Mouse (Mus musculus): ENCODE data around the gene Aldh3b3. TPM values are rescaled to one million over a fixed set of nuclear protein-coding genes. Genes with fewer than 3 reads are reported as not detected.
A peak's percentile ranks its signal among the peaks of the same experiment; 100 is the strongest.

The Aldh3b3 gene
- polyA plus RNA-seq (2014; fragmentation: Nextera tagmentation; extraction: Ambion mirVana): not detected in 2 replicates

DNA sequence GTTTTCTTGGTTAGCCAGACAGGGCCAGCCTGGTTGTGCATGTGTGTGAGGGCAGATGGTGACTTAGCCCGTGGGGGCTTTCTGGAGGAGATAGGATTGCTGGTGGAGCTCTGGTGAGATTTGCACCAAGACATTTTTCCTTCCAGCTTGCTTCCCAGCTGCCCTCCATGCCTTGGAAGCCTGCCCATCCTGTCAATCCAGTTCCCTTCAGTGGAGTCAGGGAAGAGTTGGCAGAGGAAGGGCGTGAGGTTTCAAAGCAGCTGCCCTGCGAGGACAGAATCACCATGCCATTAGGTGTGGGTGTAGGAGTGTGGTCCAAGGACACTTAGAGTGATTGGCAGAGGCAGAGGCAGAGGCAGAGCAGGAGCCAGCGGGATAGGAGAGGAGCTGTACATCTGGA is at the start of gene Aldh3b3:
Gene Aldh3b3 (plus strand): TSS at position 176 of the 400 bp plus-strand sequence.
- Histone ChIP-seq H3K4me1 (ENCODE audit: control insufficient read depth in 2 of 2, insufficient read depth in 2 of 2, low read length in 2 of 2) (peaks cover 0 to 6% of the 10 kb centered on the region in 2 experiments; a peak in 1 of 4 replicates), H3K4me3 (ENCODE audit: control insufficient read depth in 1 of 2, insufficient read depth in 1 of 2, low read depth in 1 of 2, low read length in 2 of 2) (no peak within 1 kb of the TSS), H3K9ac (ENCODE audit: low read length) (no peak within 1 kb of the TSS), H3K27ac (replicated peaks in 1 of 2; ENCODE audit: control insufficient read depth in 1 of 2, insufficient read depth in 1 of 2, low read depth in 2 of 2, low read length in 2 of 2) (no peak within 1 kb of the TSS), H3K9me3 (ENCODE audit: control insufficient read depth, low read length) (no peaks in the 10 kb centered on the region), H3K4me2 (ENCODE audit: low read length) (no peak within 1 kb of the TSS), H3K36me3 (ENCODE audit: control insufficient read depth, insufficient read depth, low read length) (no peaks in the 10 kb centered on the region), H3K27me3 (ENCODE audit: control insufficient read depth, insufficient read depth, low read length) (0 out of 2 replicates have a peak, but pooled peaks cover 3% of the 10 kb centered on the region)
- ATAC-seq (ENCODE audit: insufficient number of reproducible peaks, insufficient read depth, low FRiP score, low read depth): no peak
- 55% methylated on average over 4 of the region's 4 CpGs for WGBS

DNA sequence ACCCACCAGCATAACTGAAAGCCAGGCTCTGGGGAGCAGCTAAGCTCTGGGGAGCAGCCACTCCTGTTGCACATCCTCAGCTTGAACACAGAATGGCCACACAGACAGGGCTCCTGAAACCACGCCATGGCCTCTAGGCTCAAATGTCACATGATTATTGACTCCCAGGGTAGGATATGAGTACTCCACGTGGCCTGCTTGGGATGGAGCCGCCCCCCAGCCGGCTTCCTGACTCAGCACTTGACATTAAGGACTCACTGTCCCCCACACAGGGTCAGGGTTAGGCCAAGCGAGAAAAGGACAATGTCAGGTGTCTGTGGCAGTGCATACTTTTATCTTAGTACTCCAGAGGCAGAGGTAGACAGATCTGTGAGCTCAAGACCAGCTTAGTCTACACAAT is 48.2 kb upstream of the Aldh3b3 start:
- no peak overlapping the region for H3K4me2 ChIP-seq (ENCODE audit: low read length)
- WGBS: 73% methylated on average over 5 of the region's 5 CpGs
- H3K9me3 ChIP-seq (ENCODE audit: control insufficient read depth, low read length): no peaks in the 10 kb centered on the region
- H3K9ac ChIP-seq (ENCODE audit: low read length): no peak overlapping the region
- no peak for ATAC-seq (ENCODE audit: insufficient number of reproducible peaks, insufficient read depth, low FRiP score, low read depth)
- no peaks in the 10 kb centered on the region for H3K27me3 ChIP-seq (ENCODE audit: control insufficient read depth, insufficient read depth, low read length)
- no peak overlapping the region for H3K27ac ChIP-seq (replicated peaks in 1 of 2; ENCODE audit: control insufficient read depth in 1 of 2, insufficient read depth in 1 of 2, low read depth in 2 of 2, low read length in 2 of 2)
- no peak overlapping the region for H3K4me3 ChIP-seq (ENCODE audit: control insufficient read depth in 1 of 2, insufficient read depth in 1 of 2, low read depth in 1 of 2, low read length in 2 of 2)
- H3K36me3 ChIP-seq (ENCODE audit: control insufficient read depth, insufficient read depth, low read length): peaks cover 37% of the 10 kb centered on the region
- peaks cover 22 to 28% of the 10 kb centered on the region in 2 experiments for H3K4me1 ChIP-seq (ENCODE audit: control insufficient read depth in 2 of 2, insufficient read depth in 2 of 2, low read length in 2 of 2)

DNA sequence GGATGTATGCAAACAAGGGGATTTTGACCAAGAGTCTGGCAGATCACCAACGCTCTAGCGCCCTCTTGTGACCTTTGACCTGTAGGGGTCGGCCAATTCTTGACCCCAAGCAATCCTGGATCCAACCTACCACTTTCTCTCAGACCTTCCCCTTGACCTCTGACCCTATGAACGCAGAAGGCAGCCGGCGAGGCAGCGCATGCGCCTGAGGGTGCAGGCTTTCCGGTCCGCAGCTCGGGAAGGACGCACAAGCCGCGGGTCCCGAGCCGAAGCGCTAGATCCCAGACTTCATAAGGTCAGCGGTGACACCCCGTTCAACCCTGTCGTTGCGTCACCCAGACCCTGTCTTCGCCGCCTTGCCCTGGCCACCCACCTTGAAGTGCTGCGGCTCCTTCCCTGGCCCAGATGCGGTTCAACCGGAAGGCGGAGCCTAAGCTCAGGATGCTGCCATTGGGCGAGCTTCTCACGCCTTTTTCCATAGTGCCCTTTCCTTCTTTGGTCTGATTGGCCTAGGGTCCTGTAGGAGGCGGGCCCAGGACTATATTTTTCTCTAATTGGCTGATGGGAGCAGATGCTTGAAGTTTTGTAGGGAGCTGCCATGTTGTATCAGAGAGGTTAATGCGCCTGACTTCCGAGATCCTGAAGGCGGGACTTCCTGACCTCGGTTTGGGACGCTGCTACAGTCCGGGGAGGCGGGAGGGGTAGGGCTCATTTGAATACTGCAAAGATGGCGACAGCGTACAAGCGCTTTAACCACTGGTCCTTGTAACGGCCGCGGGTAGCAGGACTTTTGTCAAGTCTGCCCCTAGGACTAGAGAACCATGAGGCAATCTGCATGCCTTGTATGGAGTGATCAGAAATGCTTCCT is 45.9 kb upstream of the Aldh3b3 start, which contains the start of gene Ndufs8:
Gene Ndufs8 (minus strand): TSS at position 438 of the 868 bp plus-strand sequence.
- H3K4me2 ChIP-seq (ENCODE audit: low read length): peak within 1 kb of the TSS; percentile 92
- peak within 1 kb of the TSS; percentile 55 to 70 for H3K4me3 ChIP-seq (ENCODE audit: control insufficient read depth in 1 of 2, insufficient read depth in 1 of 2, low read depth in 1 of 2, low read length in 2 of 2)
- peaks cover 10 to 18% of the 10 kb centered on the region in 2 experiments for H3K4me1 ChIP-seq (ENCODE audit: control insufficient read depth in 2 of 2, insufficient read depth in 2 of 2, low read length in 2 of 2)
- under 1% methylated on average over 43 of the region's 43 CpGs for WGBS
- H3K27me3 ChIP-seq (ENCODE audit: control insufficient read depth, insufficient read depth, low read length): no peaks in the 10 kb centered on the region
- peak within 1 kb of the TSS; percentile 83 to 91 for H3K27ac ChIP-seq (replicated peaks in 1 of 2; ENCODE audit: control insufficient read depth in 1 of 2, insufficient read depth in 1 of 2, low read depth in 2 of 2, low read length in 2 of 2)
- H3K9me3 ChIP-seq (ENCODE audit: control insufficient read depth, low read length): no peaks in the 10 kb centered on the region
- peak within 1 kb of the TSS; percentile 82 for H3K9ac ChIP-seq (ENCODE audit: low read length)
- peaks cover 37% of the 10 kb centered on the region for H3K36me3 ChIP-seq (ENCODE audit: control insufficient read depth, insufficient read depth, low read length)
- peak; percentile 95 for ATAC-seq (ENCODE audit: insufficient number of reproducible peaks, insufficient read depth, low FRiP score, low read depth)

DNA sequence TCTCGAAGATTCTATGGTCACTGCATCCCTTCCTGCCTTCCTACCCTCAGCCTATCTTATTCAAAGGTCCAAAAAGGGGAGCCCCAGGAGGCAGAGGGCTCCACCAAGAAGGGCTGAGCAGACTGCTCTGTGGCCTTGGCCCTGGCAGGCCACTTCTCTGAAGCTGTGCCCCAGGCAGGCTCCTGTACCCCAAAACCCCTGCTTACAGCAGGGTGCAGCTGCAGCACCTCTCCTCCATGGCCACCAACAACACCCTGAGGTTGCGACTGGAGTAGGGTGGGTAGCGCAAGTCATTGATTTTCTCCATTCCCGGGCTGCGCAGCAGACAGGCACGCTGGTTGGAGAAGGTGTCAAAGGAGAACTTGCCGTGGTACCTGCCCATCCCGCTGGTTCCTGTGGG is 44.8 kb upstream of the Aldh3b3 start:
- ATAC-seq (ENCODE audit: insufficient number of reproducible peaks, insufficient read depth, low FRiP score, low read depth): no peak
- Histone ChIP-seq H3K9ac (ENCODE audit: low read length) (peak overlapping the region; percentile 82), H3K4me2 (ENCODE audit: low read length) (peak overlapping the region; percentile 92), H3K27ac (replicated peaks in 1 of 2; ENCODE audit: control insufficient read depth in 1 of 2, insufficient read depth in 1 of 2, low read depth in 2 of 2, low read length in 2 of 2) (peak overlapping the region; percentile 83 to 91; a peak in 2 of 4 replicates), H3K4me3 (ENCODE audit: control insufficient read depth in 1 of 2, insufficient read depth in 1 of 2, low read depth in 1 of 2, low read length in 2 of 2) (peak overlapping the region; percentile 55 to 70), H3K36me3 (ENCODE audit: control insufficient read depth, insufficient read depth, low read length) (peaks cover 28% of the 10 kb centered on the region), H3K9me3 (ENCODE audit: control insufficient read depth, low read length) (no peaks in the 10 kb centered on the region), H3K27me3 (ENCODE audit: control insufficient read depth, insufficient read depth, low read length) (no peaks in the 10 kb centered on the region), H3K4me1 (ENCODE audit: control insufficient read depth in 2 of 2, insufficient read depth in 2 of 2, low read length in 2 of 2) (peaks cover 10 to 14% of the 10 kb centered on the region in 2 experiments)
- 87% methylated on average over 8 of the region's 8 CpGs for WGBS

DNA sequence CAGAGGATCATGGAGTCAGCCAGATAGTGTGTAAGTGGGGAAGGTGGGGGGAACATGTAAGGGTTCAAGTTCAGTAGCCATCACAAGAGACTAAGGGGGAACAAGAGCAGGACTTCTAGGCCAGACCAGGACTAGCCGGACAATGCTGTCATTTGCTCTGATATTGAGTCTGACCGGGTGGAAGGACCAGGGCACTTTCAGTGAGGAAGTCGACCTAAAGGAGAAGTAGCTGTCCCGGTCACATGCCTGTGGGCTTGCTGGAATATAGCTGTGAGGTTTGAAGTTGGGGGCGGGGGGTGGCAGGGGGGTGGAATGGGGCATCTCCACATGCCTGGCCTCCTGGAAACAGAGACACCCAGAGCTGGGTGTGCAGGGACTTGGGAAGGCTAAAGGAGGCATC is 43.9 kb upstream of the Aldh3b3 start:
- WGBS: 83% methylated on average over 5 of the region's 5 CpGs
- Histone ChIP-seq H3K9ac (ENCODE audit: low read length) (no peak overlapping the region), H3K4me1 (ENCODE audit: control insufficient read depth in 2 of 2, insufficient read depth in 2 of 2, low read length in 2 of 2) (peaks cover 10 to 14% of the 10 kb centered on the region in 2 experiments), H3K36me3 (ENCODE audit: control insufficient read depth, insufficient read depth, low read length) (peaks cover 20% of the 10 kb centered on the region), H3K9me3 (ENCODE audit: control insufficient read depth, low read length) (no peaks in the 10 kb centered on the region), H3K4me2 (ENCODE audit: low read length) (no peak overlapping the region), H3K27ac (replicated peaks in 1 of 2; ENCODE audit: control insufficient read depth in 1 of 2, insufficient read depth in 1 of 2, low read depth in 2 of 2, low read length in 2 of 2) (no peak overlapping the region), H3K27me3 (ENCODE audit: control insufficient read depth, insufficient read depth, low read length) (no peaks in the 10 kb centered on the region), H3K4me3 (ENCODE audit: control insufficient read depth in 1 of 2, insufficient read depth in 1 of 2, low read depth in 1 of 2, low read length in 2 of 2) (no peak overlapping the region)
- ATAC-seq (ENCODE audit: insufficient number of reproducible peaks, insufficient read depth, low FRiP score, low read depth): no peak

DNA sequence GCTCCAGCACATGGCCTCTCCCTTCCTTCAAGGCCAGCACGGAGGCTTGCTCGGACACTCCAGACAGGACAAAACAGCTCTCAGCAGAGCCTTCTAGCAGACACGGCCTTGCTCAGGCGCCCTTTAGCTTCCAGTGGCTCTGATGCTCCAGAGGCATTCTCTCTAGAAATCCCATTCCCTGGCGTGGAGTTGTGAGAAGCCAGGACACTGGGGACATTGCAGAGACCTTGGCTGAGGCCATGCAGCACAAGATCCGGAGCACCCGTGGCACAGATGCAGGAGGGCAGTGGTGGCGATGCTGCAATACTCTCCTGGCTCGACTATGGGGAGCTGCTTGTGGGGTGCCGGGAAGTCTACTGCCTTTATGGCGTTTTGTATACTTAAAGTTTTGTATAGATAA is 41.7 kb upstream of the Aldh3b3 start:
- Histone ChIP-seq H3K9ac (ENCODE audit: low read length) (no peak overlapping the region), H3K9me3 (ENCODE audit: control insufficient read depth, low read length) (no peaks in the 10 kb centered on the region), H3K4me2 (ENCODE audit: low read length) (no peak overlapping the region), H3K27me3 (ENCODE audit: control insufficient read depth, insufficient read depth, low read length) (no peaks in the 10 kb centered on the region), H3K27ac (replicated peaks in 1 of 2; ENCODE audit: control insufficient read depth in 1 of 2, insufficient read depth in 1 of 2, low read depth in 2 of 2, low read length in 2 of 2) (no peak overlapping the region), H3K4me1 (ENCODE audit: control insufficient read depth in 2 of 2, insufficient read depth in 2 of 2, low read length in 2 of 2) (peaks cover 9 to 13% of the 10 kb centered on the region in 2 experiments), H3K4me3 (ENCODE audit: control insufficient read depth in 1 of 2, insufficient read depth in 1 of 2, low read depth in 1 of 2, low read length in 2 of 2) (no peak overlapping the region), H3K36me3 (ENCODE audit: control insufficient read depth, insufficient read depth, low read length) (no peaks in the 10 kb centered on the region)
- 72% methylated on average over 11 of the region's 11 CpGs for WGBS
- ATAC-seq (ENCODE audit: insufficient number of reproducible peaks, insufficient read depth, low FRiP score, low read depth): no peak

DNA sequence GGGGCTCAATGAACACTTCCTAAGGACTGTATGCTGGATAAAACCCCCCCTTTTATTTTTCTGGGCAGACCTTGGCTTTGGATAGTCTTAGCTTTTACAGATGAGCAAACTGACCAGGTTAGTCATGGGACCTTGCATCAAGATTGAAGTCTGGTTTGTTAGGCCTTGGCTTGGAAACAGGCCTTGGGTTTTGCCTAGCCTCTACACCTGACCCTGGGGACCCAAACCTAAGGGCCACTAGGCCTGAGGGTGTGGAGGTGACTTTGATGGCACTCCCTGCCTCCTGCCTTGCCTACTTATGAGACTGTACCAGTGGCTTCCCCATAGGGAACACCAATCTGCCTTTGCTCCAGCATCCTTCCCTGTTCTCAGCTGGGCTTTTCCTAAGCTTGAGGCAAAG is 38.5 kb upstream of the Aldh3b3 start:
- no peak overlapping the region for H3K4me3 ChIP-seq (ENCODE audit: control insufficient read depth in 1 of 2, insufficient read depth in 1 of 2, low read depth in 1 of 2, low read length in 2 of 2)
- H3K27me3 ChIP-seq (ENCODE audit: control insufficient read depth, insufficient read depth, low read length): no peaks in the 10 kb centered on the region
- no peak overlapping the region for H3K27ac ChIP-seq (replicated peaks in 1 of 2; ENCODE audit: control insufficient read depth in 1 of 2, insufficient read depth in 1 of 2, low read depth in 2 of 2, low read length in 2 of 2)
- no peak overlapping the region for H3K9ac ChIP-seq (ENCODE audit: low read length)
- no peak overlapping the region for H3K4me2 ChIP-seq (ENCODE audit: low read length)
- no peaks in the 10 kb centered on the region for H3K9me3 ChIP-seq (ENCODE audit: control insufficient read depth, low read length)
- ATAC-seq (ENCODE audit: insufficient number of reproducible peaks, insufficient read depth, low FRiP score, low read depth): no peak
- H3K36me3 ChIP-seq (ENCODE audit: control insufficient read depth, insufficient read depth, low read length): no peaks in the 10 kb centered on the region
- H3K4me1 ChIP-seq (ENCODE audit: control insufficient read depth in 2 of 2, insufficient read depth in 2 of 2, low read length in 2 of 2): peaks cover 7 to 8% of the 10 kb centered on the region in 2 experiments; a peak in 2 of 4 replicates

All from heart, embryonic 14.5 days (tissue).